Mouse (Mus musculus) hindbrain, embryonic 15.5 days (tissue): ENCODE results near the gene Hspb11. TPM values are rescaled to one million over a fixed set of nuclear protein-coding genes. Genes with fewer than 3 reads are reported as not detected.

Experiments used
- ATAC-seq: fragments of 200-750 bp; cut with Nextera tagmentation; 2 replicates; pipeline ENCODE4 v1.8.0; 2017; ENCODE audit warnings: low read depth, moderate number of reproducible peaks, moderate TSS enrichment; ENCODE audit not compliant: low FRiP score
- H3K27ac ChIP-seq: fragments of 300-500 bp; sonication (generic); replicated peaks from 2 replicates; pipeline ENCODE4 v1.5.1; 2015; ENCODE audit warnings: mild to moderate bottlenecking, inconsistent platforms
- H3K27me3 ChIP-seq: fragments of 300-500 bp; sonication (generic); 2 replicates; pipeline ENCODE4 v1.6.1; 2015; ENCODE audit warnings: control low read depth, inconsistent platforms
- H3K36me3 ChIP-seq: fragments of 300-500 bp; sonication (generic); 2 replicates; pipeline ENCODE4 v1.6.1; 2015; ENCODE audit warnings: control low read depth, inconsistent platforms
- H3K4me1 ChIP-seq: fragments of 300-500 bp; sonication (generic); replicated peaks from 2 replicates; pipeline ENCODE4 v1.6.1; 2015; ENCODE audit warnings: control low read depth, inconsistent platforms
- H3K4me2 ChIP-seq: fragments of 300-500 bp; sonication (generic); 2 replicates; pipeline ENCODE4 v1.6.1; 2015; ENCODE audit warnings: moderate library complexity, mild to moderate bottlenecking, inconsistent platforms
- H3K4me3 ChIP-seq: fragments of 300-500 bp; sonication (generic); 2 replicates; pipeline ENCODE4 v1.5.1; 2015; ENCODE audit warnings: mild to moderate bottlenecking, inconsistent platforms
- H3K9ac ChIP-seq: fragments of 300-500 bp; sonication (generic); 2 replicates; pipeline ENCODE4 v1.6.1; 2015; ENCODE audit warnings: inconsistent platforms
- H3K9me3 ChIP-seq: fragments of 300-500 bp; sonication (generic); 2 replicates; pipeline ENCODE4 v1.6.1; 2016; ENCODE audit warnings: control low read depth, inconsistent platforms
- WGBS: fragments of 180-500 bp; shearing (Covaris S2); methylation state at CpG from one replicate; pipeline ENCODE4 v1.1.7; 2015; 5-methylcytosine and 5-hydroxymethylcytosine counted together
- polyA plus RNA-seq: library from polyadenylated mRNA; unstranded; fragments of >200 nt; fragmentation: Nextera tagmentation; extraction: Ambion mirVana; gene quantifications from 2 replicates; pipeline ENCODE4 v1.2.1, GENCODE M21; 2015

Hspb11 gene
- polyA plus RNA-seq, 1 experiment from 2014 or later = 34.8 TPM

DNA sequence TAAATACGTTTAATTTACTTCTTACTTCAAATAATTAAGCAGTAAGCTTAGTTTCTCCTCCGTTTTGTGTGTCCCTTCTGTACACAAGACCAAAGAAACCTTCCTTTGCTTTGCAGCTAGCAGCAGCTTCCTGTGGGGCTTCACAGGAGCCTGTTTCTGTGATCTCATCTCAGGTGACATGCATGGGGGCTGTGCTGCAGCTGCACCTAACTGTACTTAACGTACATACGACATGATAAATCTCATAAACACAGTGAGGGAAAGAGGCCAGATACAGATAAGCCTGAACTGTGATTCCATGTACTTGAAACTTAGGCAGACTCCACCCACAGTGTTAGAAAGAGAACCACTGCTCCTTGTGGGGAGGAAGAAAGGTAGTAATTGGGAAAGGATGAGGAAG lies 6.6 kb downstream of the Hspb11 start:
- Histone ChIP-seq H3K9ac (no peak overlapping the region), H3K27ac (no peak overlapping the region), H3K4me3 (no peak overlapping the region), H3K27me3 (no peaks in the 10 kb centered on the region), H3K9me3 (no peaks in the 10 kb centered on the region), H3K4me2 (no peak overlapping the region), H3K4me1 (0 out of 2 replicates have a peak, but pooled peaks cover 3% of the 10 kb centered on the region), H3K36me3 (peaks cover 3% of the 10 kb centered on the region)
- 73% methylated on average over 4 of the region's 4 CpGs for WGBS
- ATAC-seq = no peak

DNA sequence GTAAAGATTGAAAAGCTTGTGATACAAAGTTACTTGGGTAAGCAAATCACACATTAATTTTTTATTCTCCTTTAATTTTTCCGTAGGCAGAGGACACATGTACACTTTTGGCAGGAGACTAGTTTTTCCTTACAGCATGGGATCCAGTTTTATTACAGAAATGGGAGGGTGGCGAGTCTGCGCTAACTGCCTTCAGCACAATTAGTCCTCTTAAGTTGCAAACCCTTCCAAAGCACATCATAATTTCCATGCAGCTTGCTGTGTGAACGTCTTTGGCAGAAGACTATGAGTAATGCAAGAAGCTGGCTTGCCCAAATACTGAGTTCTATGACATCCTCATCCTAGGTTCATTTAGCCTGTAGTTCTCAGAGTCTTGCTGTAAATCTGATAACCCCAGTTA lies 20.3 kb downstream of the Hspb11 start:
- H3K27me3 ChIP-seq = no peaks in the 10 kb centered on the region
- 81% methylated on average over 4 of the region's 4 CpGs for WGBS
- no peaks in the 10 kb centered on the region; the same call in none of the 2 replicates for H3K36me3 ChIP-seq
- no peak overlapping the region for H3K4me3 ChIP-seq
- H3K27ac ChIP-seq = no peak overlapping the region
- no peaks in the 10 kb centered on the region for H3K9me3 ChIP-seq
- H3K9ac ChIP-seq = no peak overlapping the region
- ATAC-seq = no peak
- no peak overlapping the region for H3K4me2 ChIP-seq
- H3K4me1 ChIP-seq = peaks cover 6% of the 10 kb centered on the region; the same call in 1 of the 2 replicates

DNA sequence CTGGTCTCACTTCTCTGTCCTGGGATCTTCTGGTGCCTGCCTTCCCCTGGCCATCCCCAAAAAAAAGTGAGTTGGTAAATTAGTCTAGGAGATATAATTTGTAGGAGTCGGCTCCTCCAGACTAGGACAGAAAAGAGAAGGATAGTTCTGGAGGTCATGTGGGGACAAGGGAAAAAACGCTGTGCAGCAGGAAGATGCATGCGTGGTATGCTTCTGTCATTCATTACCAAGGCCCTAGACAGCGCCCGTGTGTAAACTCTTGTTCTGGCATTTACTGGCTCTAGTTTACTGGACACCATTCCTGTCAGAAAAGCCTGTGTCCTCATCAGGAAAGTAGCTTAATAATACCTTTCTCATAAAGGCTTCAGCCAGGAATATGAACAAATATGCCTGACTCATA lies 21.1 kb downstream of the Hspb11 start:
- H3K4me3 ChIP-seq = no peak overlapping the region
- H3K4me2 ChIP-seq = no peak overlapping the region
- H3K27me3 ChIP-seq = no peaks in the 10 kb centered on the region
- no peaks in the 10 kb centered on the region for H3K9me3 ChIP-seq
- no peaks in the 10 kb centered on the region; the same call in none of the 2 replicates for H3K36me3 ChIP-seq
- H3K9ac ChIP-seq = no peak overlapping the region
- ATAC-seq = no peak
- 87% methylated on average over 5 of the region's 5 CpGs for whole genome bisulfite sequencing
- H3K4me1 ChIP-seq = peaks cover 6% of the 10 kb centered on the region; the same call in 1 of the 2 replicates
- no peak overlapping the region for H3K27ac ChIP-seq

DNA sequence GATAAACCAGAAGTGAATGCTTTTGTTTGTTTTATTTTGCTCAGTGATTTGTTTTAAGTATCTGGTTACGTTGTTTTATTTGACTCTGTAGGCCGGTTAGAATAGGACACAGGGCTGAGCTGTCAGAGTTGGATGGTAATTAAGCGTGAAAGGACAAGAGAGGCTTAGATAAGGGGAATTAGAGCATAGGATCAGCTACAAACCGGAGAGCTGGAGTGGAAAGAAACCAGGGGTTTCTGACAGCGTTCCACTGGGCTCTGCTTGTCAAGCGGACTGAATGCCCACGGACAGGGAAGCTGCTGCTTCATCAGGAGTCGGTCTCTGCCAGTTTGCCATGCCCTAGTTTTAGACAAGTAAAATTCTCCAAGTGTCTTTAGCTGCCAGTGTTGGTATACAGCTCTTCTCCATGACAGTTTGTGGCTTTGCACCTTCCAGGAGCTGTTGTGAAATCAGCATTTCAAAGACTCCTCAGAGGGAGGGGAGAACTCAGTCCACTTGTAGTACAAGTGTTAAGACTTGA lies 24.9 kb downstream of the Hspb11 start:
- Histone ChIP-seq H3K36me3 (peaks cover 18% of the 10 kb centered on the region), H3K9me3 (no peaks in the 10 kb centered on the region), H3K4me2 (no peak overlapping the region), H3K27ac (no peak overlapping the region), H3K9ac (no peak overlapping the region), H3K4me1 (peaks cover 6% of the 10 kb centered on the region; the same call in 1 of the 2 replicates), H3K27me3 (no peaks in the 10 kb centered on the region), H3K4me3 (no peak overlapping the region)
- no peak for ATAC-seq
- WGBS = 11% methylated on average over 8 of the region's 8 CpGs

DNA sequence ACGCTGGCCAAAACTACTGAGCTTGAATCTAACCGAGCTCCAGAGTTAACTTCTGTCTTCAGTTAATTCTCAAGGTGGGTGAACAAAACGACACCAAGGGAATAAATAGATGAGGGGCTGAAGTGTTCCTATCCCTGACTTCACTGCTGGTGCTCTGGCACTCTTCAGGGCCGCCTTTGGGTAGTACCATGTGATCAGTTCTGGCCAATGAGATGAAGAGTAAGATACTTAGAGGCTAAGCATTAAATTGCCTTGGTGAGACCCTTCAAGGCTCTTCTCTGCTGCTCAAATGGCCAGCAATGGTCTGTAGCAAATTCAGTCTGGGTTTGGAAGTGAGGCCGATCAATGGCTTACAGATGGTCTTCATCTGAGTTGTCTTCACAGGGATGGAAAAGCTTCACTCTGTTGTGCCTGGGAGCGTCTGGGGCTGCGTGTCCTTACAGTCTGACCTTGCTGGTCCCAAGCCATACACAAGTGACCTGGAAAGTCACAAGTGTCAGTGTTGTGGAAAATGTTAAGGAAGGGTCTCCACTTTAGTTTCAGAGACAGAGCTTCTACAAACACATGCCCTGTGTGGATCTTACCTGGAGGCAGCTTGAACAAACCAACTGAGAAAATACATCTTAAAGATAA lies 27.6 kb downstream of the Hspb11 start:
- Histone ChIP-seq H3K4me3 (no peak overlapping the region), H3K4me2 (no peak overlapping the region), H3K27me3 (no peaks in the 10 kb centered on the region), H3K4me1 (peaks cover 6% of the 10 kb centered on the region; the same call in 1 of the 2 replicates), H3K27ac (no peak overlapping the region), H3K9me3 (no peaks in the 10 kb centered on the region), H3K9ac (no peak overlapping the region), H3K36me3 (peaks cover 18% of the 10 kb centered on the region)
- 83% methylated on average over 7 of the region's 7 CpGs for WGBS
- ATAC-seq = no peak

DNA sequence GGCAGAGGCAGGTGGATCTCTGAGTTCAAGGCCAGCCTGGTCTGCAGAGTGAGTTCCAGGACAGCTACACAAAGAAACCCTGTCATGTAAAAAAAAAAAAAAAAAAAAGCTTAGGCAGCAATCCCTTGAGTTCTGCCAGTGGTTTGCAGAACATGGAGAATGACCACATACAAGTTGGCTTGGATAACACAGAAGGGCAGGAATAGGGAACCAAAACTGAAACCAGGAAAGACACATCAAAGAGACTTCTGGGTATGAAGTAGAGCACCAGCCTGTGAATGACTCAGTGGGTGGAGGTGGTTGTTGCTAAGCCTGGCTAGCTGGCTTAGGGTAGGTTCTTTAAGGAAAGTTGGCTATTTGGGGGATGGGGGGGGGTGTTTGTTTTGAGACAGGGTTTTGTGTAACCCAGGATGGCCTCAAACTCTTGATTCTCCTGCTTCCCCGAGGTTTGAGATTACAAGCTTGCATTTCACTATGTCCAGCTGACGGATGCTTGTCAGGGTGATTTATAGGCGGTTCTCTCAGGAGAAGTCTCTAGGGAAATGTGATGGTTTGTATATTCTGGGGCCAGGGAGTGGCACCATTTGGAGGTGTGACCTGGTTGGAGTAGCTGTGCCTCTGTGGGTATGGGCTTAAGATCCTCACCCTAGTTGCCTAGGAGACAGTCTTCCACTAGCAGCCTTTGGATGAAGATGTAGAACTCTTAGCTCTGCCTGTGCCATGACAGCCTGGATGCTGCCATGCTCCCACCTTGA lies 32.2 kb downstream of the Hspb11 start:
- Histone ChIP-seq H3K4me3 (no peak overlapping the region), H3K4me1 (no peaks in the 10 kb centered on the region), H3K36me3 (peaks cover 9% of the 10 kb centered on the region), H3K27me3 (no peaks in the 10 kb centered on the region), H3K9ac (no peak overlapping the region), H3K27ac (no peak overlapping the region), H3K9me3 (no peaks in the 10 kb centered on the region), H3K4me2 (no peak overlapping the region)
- ATAC-seq = no peak
- 76% methylated on average over 3 of the region's 3 CpGs for WGBS

DNA sequence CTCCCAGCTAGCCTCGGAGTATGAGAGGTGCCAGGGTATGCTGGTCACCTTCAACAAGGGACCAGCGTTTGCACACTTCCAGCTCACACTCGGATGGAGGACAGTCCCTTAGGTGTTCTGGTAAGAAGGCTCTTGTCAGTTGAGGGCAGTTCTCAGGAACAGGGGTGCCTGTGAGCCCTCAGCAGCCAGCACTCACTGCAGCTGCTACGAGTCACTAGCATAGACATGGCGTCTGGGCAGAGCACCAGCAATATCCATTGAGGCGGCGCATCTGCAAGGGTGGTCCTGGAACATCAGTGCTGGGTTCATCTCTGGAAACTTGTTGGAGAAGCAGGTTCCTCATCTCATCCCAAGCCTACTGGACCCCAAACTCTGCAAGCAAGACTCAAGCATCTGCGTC lies 33.0 kb downstream of the Hspb11 start:
- no peak for ATAC-seq

DNA sequence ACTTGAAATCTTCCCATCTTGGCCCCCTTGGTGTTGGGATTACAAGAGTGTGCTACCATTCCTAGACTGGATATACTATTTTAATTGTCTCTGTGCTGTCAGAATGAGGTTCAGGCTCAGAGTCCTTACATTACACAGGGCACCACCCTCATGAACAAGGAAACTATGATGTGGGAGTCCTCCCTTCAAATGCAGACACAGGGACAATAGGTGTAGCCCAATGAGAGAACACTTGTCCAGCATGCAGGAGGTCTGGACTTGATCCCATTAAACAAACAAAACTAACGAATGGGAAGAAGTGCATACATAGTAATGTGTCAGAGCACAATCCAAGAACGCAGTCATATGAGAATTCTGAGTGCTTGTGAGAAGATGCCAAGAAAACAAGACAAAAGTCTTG lies 34.1 kb downstream of the Hspb11 start:
- 91% methylated on average over 2 of the region's 2 CpGs for WGBS
- ATAC-seq = no peak
- H3K27me3 ChIP-seq = no peaks in the 10 kb centered on the region

More for the DNA sequence above, 33.0 kb downstream of the Hspb11 start:
- Histone ChIP-seq H3K4me1 (no peaks in the 10 kb centered on the region), H3K36me3 (peaks cover 3% of the 10 kb centered on the region; the same call in 1 of the 2 replicates), H3K4me2 (no peak overlapping the region), H3K27ac (no peak overlapping the region), H3K9ac (no peak overlapping the region), H3K27me3 (no peaks in the 10 kb centered on the region), H3K9me3 (no peaks in the 10 kb centered on the region), H3K4me3 (no peak overlapping the region)
- 98% methylated on average over 8 of the region's 8 CpGs for WGBS

DNA sequence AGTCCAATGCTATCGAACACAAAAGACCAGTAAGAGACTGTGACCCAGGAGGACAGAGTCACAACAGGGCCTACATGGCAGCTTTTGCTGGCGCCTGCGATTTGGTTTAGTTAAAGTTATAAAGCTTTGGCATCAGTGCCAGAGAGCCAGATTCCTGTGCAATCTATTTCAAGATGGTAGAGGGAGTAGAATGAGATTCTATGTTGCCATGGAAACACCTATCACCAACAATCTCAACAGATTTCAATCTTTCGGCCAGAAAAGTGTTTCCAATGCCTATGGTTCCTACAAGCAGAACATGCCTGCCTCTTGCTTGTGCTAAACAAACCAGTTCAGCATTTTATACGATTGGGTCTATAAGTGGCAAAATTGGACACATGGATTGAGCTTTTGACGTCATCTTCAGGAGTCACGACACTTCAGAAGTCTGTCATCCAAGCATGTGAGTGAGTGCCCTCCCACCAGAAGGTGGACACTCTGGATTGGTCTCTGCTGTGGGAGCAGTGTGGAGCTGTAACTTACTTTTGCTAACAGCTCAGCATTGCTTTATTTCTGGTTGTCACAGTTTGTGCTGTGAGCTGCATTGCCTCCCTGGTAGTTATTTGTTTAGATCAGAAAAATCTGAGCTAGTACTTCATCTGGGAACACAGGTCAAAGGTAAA lies 38.3 kb downstream of the Hspb11 start:
- H3K4me2 ChIP-seq = no peak overlapping the region
- no peak overlapping the region for H3K9ac ChIP-seq
- H3K4me3 ChIP-seq = no peak overlapping the region
- H3K4me1 ChIP-seq = no peaks in the 10 kb centered on the region
- H3K36me3 ChIP-seq = no peaks in the 10 kb centered on the region
- 83% methylated on average over 7 of the region's 7 CpGs for WGBS
- no peak for ATAC-seq
- H3K27me3 ChIP-seq = no peaks in the 10 kb centered on the region
- no peak overlapping the region for H3K27ac ChIP-seq
- H3K9me3 ChIP-seq = no peaks in the 10 kb centered on the region

More for the DNA sequence above, 34.1 kb downstream of the Hspb11 start:
- Histone ChIP-seq H3K4me2 (no peak overlapping the region), H3K27ac (no peak overlapping the region), H3K9ac (no peak overlapping the region), H3K4me3 (no peak overlapping the region), H3K4me1 (no peaks in the 10 kb centered on the region), H3K36me3 (peaks cover 1% of the 10 kb centered on the region; the same call in 1 of the 2 replicates), H3K9me3 (no peaks in the 10 kb centered on the region)

DNA sequence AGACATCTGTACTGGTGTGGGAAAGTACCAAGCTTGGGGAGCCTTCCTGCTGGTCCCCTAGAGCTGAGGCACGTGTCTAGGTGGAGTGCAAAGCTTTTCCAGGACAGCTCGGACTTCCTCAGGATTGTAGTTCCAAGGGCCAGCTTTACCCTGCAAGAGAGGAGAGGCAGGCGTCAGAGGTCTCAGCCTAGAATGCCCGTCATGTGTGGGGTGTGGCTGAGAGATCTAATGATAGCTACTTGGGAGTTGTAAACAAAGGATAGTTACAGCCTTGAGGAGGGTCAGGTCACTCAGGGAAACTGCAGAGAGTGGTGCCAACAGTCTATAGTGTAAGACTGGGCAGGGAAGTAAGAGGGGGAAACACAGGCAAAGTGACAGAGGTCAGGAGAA lies 38.9 kb downstream of the Hspb11 start:
- Histone ChIP-seq H3K4me3 (no peak overlapping the region), H3K27ac (no peak overlapping the region), H3K4me1 (no peaks in the 10 kb centered on the region), H3K9me3 (no peaks in the 10 kb centered on the region), H3K9ac (no peak overlapping the region), H3K27me3 (no peaks in the 10 kb centered on the region), H3K4me2 (no peak overlapping the region), H3K36me3 (no peaks in the 10 kb centered on the region)
- WGBS = 67% methylated on average over 4 of the region's 4 CpGs
- no peak for ATAC-seq

DNA sequence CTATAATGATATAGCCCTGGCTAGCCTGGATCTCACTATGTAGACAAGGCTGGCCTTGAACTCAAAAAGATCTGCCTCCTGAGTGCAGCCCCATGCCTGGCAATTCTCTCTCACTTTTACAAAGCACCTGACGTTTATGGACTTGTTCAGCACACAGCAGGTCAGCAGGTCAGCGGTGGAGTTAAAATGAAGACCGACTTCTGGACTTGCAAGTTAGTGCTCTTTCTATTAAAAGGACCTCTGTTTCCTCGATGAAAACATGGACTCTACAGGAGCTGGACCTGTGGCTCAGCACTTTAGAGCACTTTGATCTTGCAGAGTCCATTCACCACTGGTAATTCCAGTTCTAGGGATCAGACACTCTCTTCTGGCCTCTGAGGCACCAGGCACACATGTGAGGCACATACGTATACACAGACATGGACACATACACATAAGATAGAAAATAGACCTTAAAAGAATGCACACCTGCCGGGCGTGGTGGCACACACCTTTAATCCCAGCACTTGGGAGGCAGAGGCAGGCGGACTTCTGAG lies 44.7 kb downstream of the Hspb11 start:
- no peaks in the 10 kb centered on the region for H3K36me3 ChIP-seq
- no peak overlapping the region for H3K27ac ChIP-seq
- no peaks in the 10 kb centered on the region for H3K4me1 ChIP-seq
- no peak overlapping the region for H3K4me3 ChIP-seq
- H3K9ac ChIP-seq = no peak overlapping the region
- no peaks in the 10 kb centered on the region for H3K27me3 ChIP-seq
- no peak for ATAC-seq
- no peak overlapping the region for H3K4me2 ChIP-seq
- no peaks in the 10 kb centered on the region for H3K9me3 ChIP-seq
- 85% methylated on average over 8 of the region's 8 CpGs for WGBS
